Mouse (Mus musculus) forebrain, postnatal 0 days (tissue): ENCODE data around the gene Heca. TPM values are rescaled to one million over a fixed set of nuclear protein-coding genes. Genes with fewer than 3 reads are reported as not detected.

ENCODE experiments used
- ATAC-seq: fragments of 200-750 bp; cut with Nextera tagmentation; 2 replicates; pipeline ENCODE4 v1.8.0; 2017; ENCODE audit warnings: mild to moderate bottlenecking, moderate library complexity
- DNase-seq: peaks from one replicate; pipeline ENCODE4 v3.0.0-alpha.2; 2015
- H3K27ac ChIP-seq: fragments of 300-500 bp; sonication (generic); 2 replicates; pipeline ENCODE4 v1.5.1; 2014; ENCODE audit warnings: low read depth, mild to moderate bottlenecking, antibody characterized with exemption, low read length, moderate library complexity, mixed read lengths
- H3K27me3 ChIP-seq: fragments of 300-500 bp; sonication (generic); 2 replicates; pipeline ENCODE4 v1.6.1; 2014; ENCODE audit warnings: mild to moderate bottlenecking, low read length, mixed read lengths; ENCODE audit not compliant: insufficient read depth
- H3K36me3 ChIP-seq: fragments of 300-500 bp; sonication (generic); 2 replicates; pipeline ENCODE4 v1.6.1; 2014; ENCODE audit warnings: mild to moderate bottlenecking, moderate library complexity; ENCODE audit not compliant: insufficient read depth
- H3K4me1 ChIP-seq: fragments of 300-500 bp; sonication (generic); 2 replicates; pipeline ENCODE4 v1.6.1; 2014; ENCODE audit warnings: antibody characterized with exemption; ENCODE audit not compliant: insufficient read depth
- H3K4me2 ChIP-seq: fragments of 300-500 bp; sonication (generic); 2 replicates; pipeline ENCODE4 v1.6.1; 2014; ENCODE audit warnings: low read depth, mild to moderate bottlenecking, moderate library complexity
- H3K4me3 ChIP-seq: fragments of 300-500 bp; sonication (generic); 2 replicates; pipeline ENCODE4 v1.5.1; 2014; ENCODE audit warnings: low read depth, low read length, mixed read lengths
- H3K9ac ChIP-seq: fragments of 300-500 bp; sonication (generic); 2 replicates; pipeline ENCODE4 v1.6.1; 2014; ENCODE audit warnings: mild to moderate bottlenecking
- H3K9me3 ChIP-seq: fragments of 300-500 bp; sonication (generic); 2 replicates; pipeline ENCODE4 v1.6.1; 2016; ENCODE audit warnings: low read length
- CTCF ChIP-seq: sonication (generic); IDR thresholded peaks from 2 replicates; pipeline ENCODE4 v1.5.1; 2016; ENCODE audit warnings: antibody characterized with exemption, control low read depth, low read depth
- WGBS: fragments of 180-500 bp; shearing (Covaris S2); extraction: QIAGEN DNeasy Blood & Tissue Kit; methylation state at CpG from one replicate; pipeline ENCODE4 v1.1.7; 2014; 5-methylcytosine and 5-hydroxymethylcytosine counted together
- polyA plus RNA-seq: library from polyadenylated mRNA; unstranded; fragments of >200 nt; fragmentation: Nextera tagmentation; extraction: Ambion mirVana; gene quantifications from 2 replicates; pipeline ENCODE4 v1.2.1, GENCODE M21; 2015
- total RNA-seq: library from RNA; depleted of rRNA; stranded (reverse); fragments of >200 nt; gene quantifications from 2 replicates; pipeline ENCODE4 v1.2.3, GENCODE M21; 2014

Heca gene
- total and polyA plus RNA-seq, 2 experiments from 2014 or later, result 4.2 to 43.5 TPM

- no peak overlapping the region for H3K4me2 ChIP-seq
- no peaks in the 10 kb centered on the region for H3K4me1 ChIP-seq
- no peak overlapping the region for H3K4me3 ChIP-seq
- DNase-seq, result no peak
- no peaks in the 10 kb centered on the region for H3K27me3 ChIP-seq
- ATAC-seq, result no peak
- no peaks in the 10 kb centered on the region for H3K9me3 ChIP-seq
- H3K9ac ChIP-seq, result no peak overlapping the region
- no peak for TF ChIP-seq CTCF
- H3K36me3 ChIP-seq, result no peaks in the 10 kb centered on the region
- 82% methylated on average over 2 of the region's 2 CpGs for WGBS
- no peak overlapping the region for H3K27ac ChIP-seq
These were observed 67.1 kb downstream of the Heca start for GRCm38 (mm10) chr10:17880724-17881123.

DNA sequence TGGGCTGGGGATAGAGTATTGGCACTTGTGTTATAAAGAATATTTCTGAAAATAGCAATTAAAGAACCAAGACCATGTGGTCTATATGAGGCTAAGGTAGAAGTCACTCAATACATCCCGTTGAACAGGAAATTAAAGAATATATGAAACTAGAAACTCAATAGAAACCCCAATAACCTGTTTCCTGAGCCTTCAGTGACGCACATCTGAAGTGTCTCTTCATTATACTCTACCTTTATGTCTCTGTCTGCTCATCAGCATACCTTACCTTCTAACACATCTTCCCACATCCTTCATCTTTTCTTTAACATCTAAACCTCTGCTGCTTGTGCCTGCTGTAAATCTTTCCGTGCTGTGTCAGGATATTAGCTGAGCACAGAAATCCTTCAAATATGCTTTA is 67.8 kb downstream of the Heca start:
- TF ChIP-seq CTCF, result no peak
- no peak overlapping the region for H3K4me2 ChIP-seq
- H3K27me3 ChIP-seq, result no peaks in the 10 kb centered on the region
- H3K4me3 ChIP-seq, result no peak overlapping the region
- H3K36me3 ChIP-seq, result no peaks in the 10 kb centered on the region
- no peak overlapping the region for H3K27ac ChIP-seq
- WGBS, result 93% methylated on average over 3 of the region's 3 CpGs
- H3K9me3 ChIP-seq, result no peaks in the 10 kb centered on the region
- no peaks in the 10 kb centered on the region for H3K4me1 ChIP-seq
- H3K9ac ChIP-seq, result no peak overlapping the region
- DNase-seq, result no peak
- ATAC-seq, result no peak

DNA sequence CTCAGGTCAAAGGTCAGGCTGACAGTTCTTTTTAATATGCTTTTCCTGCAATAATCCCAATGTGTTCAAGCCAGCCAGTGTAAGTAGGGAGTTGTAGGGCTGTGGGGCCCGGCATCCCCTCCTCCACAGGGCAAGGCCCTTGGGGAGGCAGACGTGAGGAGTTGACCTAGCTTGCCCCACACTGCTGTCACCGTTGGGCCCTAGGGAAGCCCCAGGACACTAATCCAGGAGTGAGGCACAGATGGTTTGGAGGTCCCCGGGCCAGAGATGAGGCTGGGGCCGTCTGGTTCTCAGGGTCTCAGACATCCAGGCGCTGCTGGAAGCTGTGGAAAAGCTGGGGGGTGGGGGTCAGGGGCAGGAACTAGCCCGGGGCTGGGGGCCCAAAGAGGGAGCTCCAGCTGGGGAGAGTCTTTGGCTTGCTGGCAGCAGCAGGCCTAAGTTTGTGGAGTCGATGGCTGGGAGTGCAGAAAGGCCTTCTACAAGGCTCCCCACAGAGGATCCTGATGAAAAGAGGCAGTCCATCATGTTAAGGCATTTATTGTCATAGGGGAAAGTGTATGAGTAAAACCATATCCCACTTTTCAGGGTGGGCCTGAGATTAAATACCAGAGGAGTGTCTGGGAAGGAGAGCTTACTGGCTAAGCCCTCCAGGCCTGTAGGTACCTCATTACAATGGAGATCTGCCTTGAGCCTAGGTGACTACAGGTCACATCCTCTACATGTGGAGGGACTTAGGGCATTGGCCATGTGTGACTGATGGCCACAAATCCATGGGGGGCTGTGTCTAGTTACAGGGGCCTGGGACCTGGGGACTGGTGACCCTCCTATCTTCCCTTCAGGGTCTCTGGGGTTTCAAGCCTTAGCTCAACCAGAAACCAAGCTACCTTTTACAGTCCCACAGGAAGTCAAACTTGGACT is 69.6 kb downstream of the Heca start:
- H3K27ac ChIP-seq, result no peak overlapping the region
- WGBS, result 64% methylated on average over 8 of the region's 8 CpGs
- no peak overlapping the region for H3K9ac ChIP-seq
- TF ChIP-seq CTCF, result no peak
- H3K4me3 ChIP-seq, result no peak overlapping the region
- no peaks in the 10 kb centered on the region for H3K27me3 ChIP-seq
- no peak for DNase-seq
- no peak overlapping the region for H3K4me2 ChIP-seq
- ATAC-seq, result no peak
- no peaks in the 10 kb centered on the region for H3K4me1 ChIP-seq
- H3K36me3 ChIP-seq, result no peaks in the 10 kb centered on the region
- H3K9me3 ChIP-seq, result no peaks in the 10 kb centered on the region

DNA sequence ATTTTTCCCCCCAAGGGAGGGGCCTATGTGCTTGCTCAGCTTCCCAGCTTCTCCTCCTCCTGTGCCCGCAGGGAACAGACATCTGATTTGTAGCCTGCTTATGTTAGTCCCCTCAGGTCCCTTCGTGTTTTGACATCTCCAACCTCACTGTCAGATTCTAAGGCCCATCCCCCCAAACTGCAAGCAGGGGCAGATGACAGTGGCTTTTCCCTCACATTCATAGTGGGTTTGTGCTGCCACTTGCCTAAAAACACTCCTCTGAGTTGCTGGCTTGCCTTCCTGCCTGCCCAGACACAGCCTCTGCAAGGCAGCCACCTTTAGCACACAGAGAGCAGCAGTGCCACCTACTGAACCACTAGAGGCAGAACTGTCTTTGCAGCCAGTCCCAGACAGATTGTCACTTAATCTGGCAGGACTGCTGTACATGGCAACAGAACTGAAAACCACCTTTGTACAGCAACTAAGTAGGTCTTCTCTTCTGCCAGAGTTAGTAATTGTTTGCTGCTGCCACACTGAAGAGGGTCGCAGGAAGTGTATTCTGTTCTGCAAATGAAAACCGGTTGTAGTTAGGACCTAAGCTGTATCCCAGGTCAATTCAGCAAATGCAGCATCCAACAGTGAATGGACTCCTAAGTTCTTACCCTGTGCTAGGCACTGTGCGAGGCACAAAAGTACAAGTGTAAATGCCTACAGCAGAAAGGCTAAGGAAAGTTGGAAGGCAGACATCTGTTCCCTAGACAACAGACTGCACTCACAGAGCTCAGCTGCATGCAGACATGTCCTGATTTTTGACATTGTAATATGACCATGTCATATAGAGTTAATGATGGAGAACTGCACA is 77.8 kb downstream of the Heca start:
- ATAC-seq, result peak; percentile 98
- peak; percentile 93 for TF ChIP-seq CTCF
- H3K27me3 ChIP-seq, result no peaks in the 10 kb centered on the region
- no peak overlapping the region for H3K4me3 ChIP-seq
- no peaks in the 10 kb centered on the region for H3K4me1 ChIP-seq
- H3K9ac ChIP-seq, result no peak overlapping the region
- H3K9me3 ChIP-seq, result no peaks in the 10 kb centered on the region
- no peak overlapping the region for H3K27ac ChIP-seq
- 26% methylated on average over 5 of the region's 5 CpGs for WGBS
- H3K4me2 ChIP-seq, result no peak overlapping the region
- peak; percentile 81 for DNase-seq
- H3K36me3 ChIP-seq, result no peaks in the 10 kb centered on the region

GRCm38 (mm10) chr10:17860701-17861480 is 87.0 kb downstream of the Heca start:
- WGBS, result 69% methylated on average over 6 of the region's 6 CpGs
- H3K4me2 ChIP-seq, result no peak overlapping the region
- H3K4me1 ChIP-seq, result no peaks in the 10 kb centered on the region
- no peak overlapping the region for H3K9ac ChIP-seq
- DNase-seq (peak; percentile 14), ATAC-seq (peak; percentile 69)
- H3K36me3 ChIP-seq, result no peaks in the 10 kb centered on the region
- H3K27me3 ChIP-seq, result no peaks in the 10 kb centered on the region
- no peak overlapping the region for H3K27ac ChIP-seq
- no peaks in the 10 kb centered on the region for H3K9me3 ChIP-seq
- TF ChIP-seq CTCF, result no peak
- no peak overlapping the region for H3K4me3 ChIP-seq

DNA sequence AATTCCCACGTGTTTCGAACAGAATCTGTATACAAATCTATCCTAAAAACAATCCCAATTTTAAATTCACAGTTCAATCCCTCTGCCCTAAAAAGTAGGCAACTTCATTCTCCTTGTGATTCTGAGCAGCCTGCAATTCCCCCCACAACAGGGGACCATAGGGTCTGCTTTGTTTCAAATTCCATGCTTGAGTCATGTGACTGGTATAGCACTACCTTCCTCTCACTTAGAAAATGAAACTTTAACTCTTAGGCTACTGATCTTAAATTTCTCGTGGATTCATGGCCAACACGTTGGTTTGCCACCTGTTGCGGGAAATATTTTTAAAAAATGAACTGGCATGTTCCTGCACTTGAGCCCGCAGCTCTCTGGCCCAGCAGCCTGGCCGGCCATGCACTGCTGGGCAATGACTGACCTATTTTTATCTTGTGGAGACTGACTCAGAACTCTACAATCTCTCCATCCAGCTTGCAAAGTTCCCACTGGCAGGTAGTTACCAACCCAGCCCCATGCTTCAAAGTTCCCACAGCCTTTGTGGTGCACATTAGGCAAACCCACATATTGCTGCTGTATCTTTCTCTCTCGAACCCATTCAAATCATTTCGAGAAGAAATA is 90.1 kb downstream of the Heca start:
- 87% methylated on average over 9 of the region's 9 CpGs for WGBS
- no peak overlapping the region for H3K27ac ChIP-seq
- no peak for DNase-seq
- H3K27me3 ChIP-seq, result no peaks in the 10 kb centered on the region
- no peak overlapping the region for H3K4me2 ChIP-seq
- ATAC-seq, result no peak
- no peak overlapping the region for H3K9ac ChIP-seq
- no peak for TF ChIP-seq CTCF
- no peaks in the 10 kb centered on the region for H3K4me1 ChIP-seq
- no peak overlapping the region for H3K4me3 ChIP-seq
- no peaks in the 10 kb centered on the region for H3K36me3 ChIP-seq
- no peaks in the 10 kb centered on the region for H3K9me3 ChIP-seq
